Comparison of ENCODE assay signal across 9 mouse cellular contexts in the genomic region with DNA sequence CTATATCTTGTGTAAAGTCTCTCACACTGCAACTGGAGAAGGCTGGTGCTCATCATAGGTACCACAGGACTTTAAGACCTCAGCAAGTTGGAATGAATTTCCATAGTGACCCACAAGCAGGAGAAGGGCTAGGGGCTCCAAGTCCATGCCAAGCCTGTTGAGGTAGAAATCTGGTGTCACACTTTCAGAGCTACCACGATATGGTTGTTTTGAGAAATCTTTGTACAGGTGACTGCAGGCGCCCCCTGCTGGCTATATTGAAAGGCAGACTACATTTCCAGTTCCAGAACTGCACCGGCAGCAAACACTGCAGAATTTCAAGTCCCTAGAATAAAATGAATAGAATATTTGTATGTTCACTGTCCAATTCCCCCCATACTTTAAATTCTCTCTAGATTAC. TPM values are rescaled to one million over a fixed set of nuclear protein-coding genes. Genes with fewer than 3 reads are reported as not detected.
DNase-seq lines count a peak whose midpoint lies in the region; ATAC-seq and TF ChIP-seq lines count a peak whose summit lies in the region.
"Had no signal": no experiment of that assay in that cellular context is flagged by ENCODE, and none has a peak within 500 bp of the region (broad histone marks: within the 10 kb centered on the region; RNA-seq: fewer than 3 reads in every experiment).

No protein-coding gene starts in this region.

- H3K9ac ChIP-seq in hindbrain, embryonic 14.5 days, result no peak overlapping the region
- no peak overlapping the region for H3K9ac ChIP-seq in hindbrain, embryonic 16.5 days (ENCODE audit: low read depth, low read length)
- H3K9ac ChIP-seq in ES-E14 (ENCODE audit: insufficient read depth, low read depth, low read length, poor library complexity, severe bottlenecking), result no peak overlapping the region

- no peak overlapping the region for H3K27ac ChIP-seq in hindbrain, embryonic 14.5 days
- H3K27ac ChIP-seq in hindbrain, embryonic 16.5 days (ENCODE audit: low read depth, low read length), result no peak overlapping the region
- H3K27ac ChIP-seq in ES-E14 (ENCODE audit: insufficient read depth, low read depth, low read length, poor library complexity, severe bottlenecking), result no peak overlapping the region

- in situ Hi-C loops in ES-E14 (cut with MboI; ENCODE audit: low sequenced_read_pairs in 2 of 2, unreplicated experiment in 2 of 2), result no loop called here

- peak; percentile 83 for DNase-seq in hindbrain, embryonic 14.5 days (ENCODE audit: low spot score)
- peak; percentile 56 for DNase-seq in ES-E14 (ENCODE audit: low read depth, low spot score)
- DNase-seq in c-Kit-positive CD71-negative TER-119-negative erythroid progenitor cells, embryonic 14.5 days (ENCODE audit: low read depth), result peak; percentile 74
- DNase-seq in gastrocnemius, postnatal 10 days, result peak; percentile 70
- peak; percentile 71 to 73 for DNase-seq in left cerebral cortex, postnatal 10 days (ENCODE audit: extremely low spot score in 1 of 2, low spot score in 2 of 2)
- DNase-seq in retina, embryonic 14.5 days (ENCODE audit: low spot score), result peak; percentile 86
- DNase-seq in thymus, postnatal 4 days, result peak; percentile 86

- 10% methylated on average over 3 of the region's 3 CpGs for WGBS in hindbrain, embryonic 14.5 days
- 5% methylated on average over 3 of the region's 3 CpGs for WGBS in hindbrain, embryonic 16.5 days

- no peaks in the 10 kb centered on the region for H3K36me3 ChIP-seq in hindbrain, embryonic 14.5 days (replicated peaks; ENCODE audit: control insufficient read depth, insufficient read depth)
- H3K36me3 ChIP-seq in hindbrain, embryonic 16.5 days (ENCODE audit: control insufficient read depth, insufficient read depth, low read length), result no peaks in the 10 kb centered on the region
- no peaks in the 10 kb centered on the region for H3K36me3 ChIP-seq in ES-E14 (ENCODE audit: control insufficient read depth, insufficient read depth, low read length, poor library complexity, severe bottlenecking)

- H3K9me3 ChIP-seq in hindbrain, embryonic 14.5 days (ENCODE audit: control insufficient read depth, low read length), result no peaks in the 10 kb centered on the region
- no peaks in the 10 kb centered on the region for H3K9me3 ChIP-seq in hindbrain, embryonic 16.5 days (ENCODE audit: control insufficient read depth, low read length)
- no peaks in the 10 kb centered on the region for H3K9me3 ChIP-seq in ES-E14 (ENCODE audit: control insufficient read depth, insufficient read depth, low read depth, low read length)
- H3K9me3 ChIP-seq: megakaryocyte, embryonic 14.5 days had no signal

- H3K4me3 ChIP-seq in hindbrain, embryonic 14.5 days (replicated peaks; ENCODE audit: low read length), result no peak overlapping the region
- H3K4me3 ChIP-seq in hindbrain, embryonic 16.5 days (ENCODE audit: low read length), result no peak overlapping the region
- H3K4me3 ChIP-seq in ES-E14 (ENCODE audit: insufficient read depth in 1 of 2, low read depth in 1 of 2, low read length in 2 of 2, poor library complexity in 1 of 2, severe bottlenecking in 1 of 2), result no peak overlapping the region
- H3K4me3 ChIP-seq: megakaryocyte, embryonic 14.5 days had no signal

- no peak for ATAC-seq in hindbrain, embryonic 14.5 days (ENCODE audit: low FRiP score)
- ATAC-seq in hindbrain, embryonic 16.5 days, result no peak

- peaks cover 7% of the 10 kb centered on the region; the same call in 1 of the 2 replicates for H3K4me1 ChIP-seq in hindbrain, embryonic 14.5 days (replicated peaks; ENCODE audit: control insufficient read depth, insufficient read depth, low read length)
- H3K4me1 ChIP-seq in hindbrain, embryonic 16.5 days (ENCODE audit: control insufficient read depth, insufficient read depth, low read depth, low read length), result peaks cover 8% of the 10 kb centered on the region
- peaks cover 0 to 4% of the 10 kb centered on the region in 2 experiments; a peak in 1 of 4 replicates for H3K4me1 ChIP-seq in ES-E14 (ENCODE audit: control insufficient read depth in 2 of 2, insufficient read depth in 2 of 2, low read length in 2 of 2, poor library complexity in 1 of 2)

- intact Hi-C loops in left cerebral cortex, postnatal 10 days (cut with DNase I), result loop anchor here (10.0 kb wide), 2 partner anchors 182 to 342 kb away; no protein-coding TSS in a partner anchor

- no peaks in the 10 kb centered on the region for H3K27me3 ChIP-seq in hindbrain, embryonic 14.5 days (ENCODE audit: control insufficient read depth, insufficient read depth, low read length)
- no peaks in the 10 kb centered on the region for H3K27me3 ChIP-seq in hindbrain, embryonic 16.5 days (replicated peaks; ENCODE audit: control insufficient read depth, insufficient read depth, low read length)

- H3K4me2 ChIP-seq in hindbrain, embryonic 14.5 days (replicated peaks), result no peak overlapping the region
- H3K4me2 ChIP-seq in hindbrain, embryonic 16.5 days (ENCODE audit: low read length), result no peak overlapping the region

TF ChIP-seq in ES-E14, 5 proteins besides CTCF, POLR2A, EP300 and RAD21:
- no peak for TF ChIP-seq ZC3H11A (IDR thresholded peaks at IDR 0.05; ENCODE audit: borderline replicate concordance, low read depth, low read length)
- TF ChIP-seq MAFK (IDR thresholded peaks at IDR 0.05; ENCODE audit: insufficient read depth, low read depth, low read length), result no peak
- no peak for TF ChIP-seq HCFC1 (IDR thresholded peaks at IDR 0.05; ENCODE audit: borderline replicate concordance, insufficient read depth, low read length)
- no peak for TF ChIP-seq CHD2 (IDR thresholded peaks at IDR 0.05; ENCODE audit: low read depth, low read length)
- TF ChIP-seq ZNF384 (IDR thresholded peaks at IDR 0.05; ENCODE audit: low read depth, low read length), result no peak

RNA-seq across cellular contexts. Expression of gene Relt, which starts 3.4 kb away (rescaled TPM):
- 4.3 and 5.0 TPM in 2 replicates for polyA plus RNA-seq in hindbrain, embryonic 14.5 days (2014; fragmentation: Nextera tagmentation; extraction: Ambion mirVana)
- polyA plus RNA-seq in hindbrain, embryonic 16.5 days (2015; fragmentation: Nextera tagmentation; extraction: Ambion mirVana), result 5.1 and 5.3 TPM in 2 replicates
- 16.1 and 19.1 TPM in 2 replicates for total RNA-seq in ES-E14 (2012; rRNA removed)
- 10 to 100 TPM; 14.8 to 19.3 TPM for total RNA-seq in gastrocnemius, postnatal 10 days (2021)
- 1 to 10 TPM; 9.0 to 9.4 TPM for total RNA-seq in left cerebral cortex, postnatal 10 days (2021)
